Mouse (Mus musculus) liver, embryonic 16.5 days (tissue): ENCODE data around the gene Cbx7. TPM values are rescaled to one million over a fixed set of nuclear protein-coding genes. Genes with fewer than 3 reads are reported as not detected.

ENCODE experiments used
- ATAC-seq: fragments of 200-750 bp; cut with Nextera tagmentation; 2 replicates; pipeline ENCODE4 v1.8.0; 2017; ENCODE audit warnings: low read depth, mild to moderate bottlenecking, moderate number of reproducible peaks, moderate library complexity
- H3K27ac ChIP-seq: fragments of 300-500 bp; sonication (generic); 2 replicates; pipeline ENCODE4 v1.5.1; 2014; ENCODE audit warnings: mild to moderate bottlenecking, low read length
- H3K27me3 ChIP-seq: fragments of 300-500 bp; sonication (generic); 2 replicates; pipeline ENCODE4 v1.6.1; 2014; ENCODE audit warnings: low read depth, low read length, mixed read lengths; ENCODE audit not compliant: control insufficient read depth, insufficient read depth
- H3K36me3 ChIP-seq: fragments of 300-500 bp; sonication (generic); 2 replicates; pipeline ENCODE4 v1.6.1; 2014; ENCODE audit warnings: mild to moderate bottlenecking; ENCODE audit not compliant: control insufficient read depth, insufficient read depth
- H3K4me1 ChIP-seq: fragments of 300-500 bp; sonication (generic); 2 replicates; pipeline ENCODE4 v1.6.1; 2014; ENCODE audit warnings: low read depth, low read length, mixed read lengths; ENCODE audit not compliant: control insufficient read depth
- H3K4me2 ChIP-seq: fragments of 300-500 bp; sonication (generic); 2 replicates; pipeline ENCODE4 v1.6.1; 2014; ENCODE audit warnings: low read depth, low read length, mixed read lengths
- H3K4me3 ChIP-seq: fragments of 300-500 bp; sonication (generic); 2 replicates; pipeline ENCODE4 v1.5.1; 2014; ENCODE audit warnings: low read depth, mild to moderate bottlenecking, low read length
- H3K9ac ChIP-seq: fragments of 300-500 bp; sonication (generic); 2 replicates; pipeline ENCODE4 v1.6.1; 2014; ENCODE audit warnings: low read depth, low read length
- H3K9me3 ChIP-seq: fragments of 300-500 bp; sonication (generic); replicated peaks from 2 replicates; pipeline ENCODE4 v1.6.1; 2016; ENCODE audit warnings: low read length; ENCODE audit not compliant: control insufficient read depth
- WGBS: fragments of 180-500 bp; shearing (Covaris S2); extraction: QIAGEN DNeasy Blood & Tissue Kit; methylation state at CpG from one replicate; pipeline ENCODE4 v1.1.7; 2014; ENCODE audit not compliant: insufficient replicate concordance; 5-methylcytosine and 5-hydroxymethylcytosine counted together
- polyA plus RNA-seq: library from polyadenylated mRNA; unstranded; fragments of >200 nt; fragmentation: Nextera tagmentation; extraction: Ambion mirVana; gene quantifications from 2 replicates; pipeline ENCODE4 v1.2.1, GENCODE M21; 2015

The Cbx7 gene
- 1.2 TPM in 2 replicates for polyA plus RNA-seq

GRCm38 (mm10) chr15:79970940-79971339, at the start of gene Cbx7:
TSS of gene Cbx7 (minus strand) at chr15:79971119.
- Histone ChIP-seq H3K9me3 (no peaks in the 10 kb centered on the region), H3K27ac (no peak within 1 kb of the TSS), H3K27me3 (no peaks in the 10 kb centered on the region), H3K4me3 (no peak within 1 kb of the TSS), H3K4me1 (no peaks in the 10 kb centered on the region), H3K9ac (no peak within 1 kb of the TSS), H3K36me3 (no peaks in the 10 kb centered on the region), H3K4me2 (no peak within 1 kb of the TSS)
- ATAC-seq: no peak
- WGBS: 82% methylated on average over 11 of the region's 11 CpGs

GRCm38 (mm10) chr15:80020516-80020915, 49.6 kb upstream of the Cbx7 start:
- Histone ChIP-seq H3K27ac (no peak overlapping the region), H3K4me1 (no peaks in the 10 kb centered on the region), H3K27me3 (peaks cover 9% of the 10 kb centered on the region), H3K4me2 (no peak overlapping the region), H3K36me3 (no peaks in the 10 kb centered on the region), H3K4me3 (no peak overlapping the region), H3K9me3 (no peaks in the 10 kb centered on the region), H3K9ac (no peak overlapping the region)
- ATAC-seq: no peak
- WGBS: 58% methylated on average over 4 of the region's 4 CpGs

- WGBS: 52% methylated on average over 4 of the region's 4 CpGs
- Histone ChIP-seq H3K27ac (no peak overlapping the region), H3K4me3 (no peak overlapping the region), H3K4me1 (no peaks in the 10 kb centered on the region), H3K9ac (no peak overlapping the region), H3K36me3 (no peaks in the 10 kb centered on the region), H3K9me3 (no peaks in the 10 kb centered on the region), H3K27me3 (peaks cover 18% of the 10 kb centered on the region), H3K4me2 (no peak overlapping the region)
- no peak for ATAC-seq
Observed at GRCm38 (mm10) chr15:80019625-80020024, 48.7 kb upstream of the Cbx7 start.

GRCm38 (mm10) chr15:80019220-80019619, 48.3 kb upstream of the Cbx7 start:
- WGBS: 66% methylated on average over 7 of the region's 7 CpGs
- Histone ChIP-seq H3K27me3 (peaks cover 22% of the 10 kb centered on the region), H3K9ac (no peak overlapping the region), H3K9me3 (no peaks in the 10 kb centered on the region), H3K4me1 (no peaks in the 10 kb centered on the region; the same call in 1 of the 2 replicates), H3K36me3 (no peaks in the 10 kb centered on the region), H3K27ac (no peak overlapping the region), H3K4me2 (no peak overlapping the region), H3K4me3 (no peak overlapping the region)
- ATAC-seq: no peak

- WGBS: 47% methylated on average over 9 of the region's 9 CpGs
- Histone ChIP-seq H3K9me3 (no peaks in the 10 kb centered on the region), H3K27ac (no peak overlapping the region), H3K27me3 (peaks cover 47% of the 10 kb centered on the region), H3K4me1 (no peaks in the 10 kb centered on the region; the same call in none of the 2 replicates), H3K4me2 (no peak overlapping the region), H3K36me3 (no peaks in the 10 kb centered on the region), H3K4me3 (no peak overlapping the region), H3K9ac (no peak overlapping the region)
- ATAC-seq: no peak
Observed at GRCm38 (mm10) chr15:80016563-80017301, 45.8 kb upstream of the Cbx7 start.

GRCm38 (mm10) chr15:80015211-80015952, 44.5 kb upstream of the Cbx7 start:
- Histone ChIP-seq H3K27ac (no peak overlapping the region), H3K36me3 (no peaks in the 10 kb centered on the region), H3K4me1 (no peaks in the 10 kb centered on the region; the same call in none of the 2 replicates), H3K4me2 (0 out of 2 replicates have a peak overlapping the region, but pooled peaks have one; percentile 71), H3K4me3 (no peak overlapping the region), H3K27me3 (peaks cover 60% of the 10 kb centered on the region), H3K9ac (no peak overlapping the region), H3K9me3 (no peaks in the 10 kb centered on the region)
- no peak for ATAC-seq
- 60% methylated on average over 7 of the region's 7 CpGs for WGBS

- under 1% methylated on average over 59 of the region's 60 CpGs for WGBS
- peak within 1 kb of the TSS; percentile 71 for H3K4me2 ChIP-seq
- no peak within 1 kb of the TSS for H3K27ac ChIP-seq
- peaks cover 60% of the 10 kb centered on the region for H3K27me3 ChIP-seq
- peak within 1 kb of the TSS; percentile 54 for H3K4me3 ChIP-seq
- peak within 1 kb of the TSS; percentile 41 for H3K9ac ChIP-seq
- no peaks in the 10 kb centered on the region for H3K9me3 ChIP-seq
- no peaks in the 10 kb centered on the region for H3K36me3 ChIP-seq
- H3K4me1 ChIP-seq: no peaks in the 10 kb centered on the region; the same call in none of the 2 replicates
- no peak for ATAC-seq
Observed at GRCm38 (mm10) chr15:80014321-80015210, 43.6 kb upstream of the Cbx7 start, which contains the start of gene Pdgfb. TSS of gene Pdgfb (minus strand) at chr15:80014977.

GRCm38 (mm10) chr15:80014031-80014320, 43.1 kb upstream of the Cbx7 start:
- Histone ChIP-seq H3K9ac (peak overlapping the region; percentile 41), H3K9me3 (no peaks in the 10 kb centered on the region), H3K27ac (no peak overlapping the region), H3K4me1 (no peaks in the 10 kb centered on the region; the same call in none of the 2 replicates), H3K4me3 (peak overlapping the region; percentile 54), H3K36me3 (no peaks in the 10 kb centered on the region), H3K27me3 (peaks cover 60% of the 10 kb centered on the region), H3K4me2 (peak overlapping the region; percentile 71)
- under 1% methylated on average over 32 of the region's 37 CpGs for WGBS
- ATAC-seq: no peak
